Mouse (Mus musculus): ENCODE measurements around the gene Metap2.

Gene Metap2

GRCm38 (mm10) chr10:93918701-93919100 lies 21.8 kb upstream of the Metap2 start:
- no peaks in the 10 kb centered on the region for H3K27me3 ChIP-seq (ENCODE audit: control insufficient read depth, insufficient read depth, low read length, poor library complexity, severe bottlenecking)
- DNase-seq (ENCODE audit: low read depth, low spot score), result no peak
- H3K36me3 ChIP-seq (ENCODE audit: control insufficient read depth, insufficient read depth, low read length, poor library complexity, severe bottlenecking), result no peaks in the 10 kb centered on the region

GRCm38 (mm10) chr10:93918087-93918486 lies 21.2 kb upstream of the Metap2 start:
- Histone ChIP-seq H3K36me3 (ENCODE audit: control insufficient read depth, insufficient read depth, low read length, poor library complexity, severe bottlenecking) (no peaks in the 10 kb centered on the region), H3K27me3 (ENCODE audit: control insufficient read depth, insufficient read depth, low read length, poor library complexity, severe bottlenecking) (no peaks in the 10 kb centered on the region)
- DNase-seq (ENCODE audit: low read depth, low spot score), result no peak

GRCm38 (mm10) chr10:93916778-93917177 lies 19.9 kb upstream of the Metap2 start:
- H3K36me3 ChIP-seq (ENCODE audit: control insufficient read depth, insufficient read depth, low read length, poor library complexity, severe bottlenecking), result no peaks in the 10 kb centered on the region
- H3K27me3 ChIP-seq (ENCODE audit: control insufficient read depth, insufficient read depth, low read length, poor library complexity, severe bottlenecking), result no peaks in the 10 kb centered on the region
- peak; percentile 14 for DNase-seq (ENCODE audit: low read depth, low spot score)

GRCm38 (mm10) chr10:93915531-93916275 lies 18.8 kb upstream of the Metap2 start:
- DNase-seq (ENCODE audit: low read depth, low spot score), result no peak
- Histone ChIP-seq H3K36me3 (ENCODE audit: control insufficient read depth, insufficient read depth, low read length, poor library complexity, severe bottlenecking) (no peaks in the 10 kb centered on the region), H3K27me3 (ENCODE audit: control insufficient read depth, insufficient read depth, low read length, poor library complexity, severe bottlenecking) (no peaks in the 10 kb centered on the region)

- no peaks in the 10 kb centered on the region for H3K27me3 ChIP-seq (ENCODE audit: control insufficient read depth, insufficient read depth, low read length, poor library complexity, severe bottlenecking)
- no peak for DNase-seq (ENCODE audit: low read depth, low spot score)
- H3K36me3 ChIP-seq (ENCODE audit: control insufficient read depth, insufficient read depth, low read length, poor library complexity, severe bottlenecking), result no peaks in the 10 kb centered on the region
These were observed 16.6 kb upstream of the Metap2 start for GRCm38 (mm10) chr10:93913525-93913924.

- no peaks in the 10 kb centered on the region for H3K36me3 ChIP-seq (ENCODE audit: control insufficient read depth, insufficient read depth, low read length, poor library complexity, severe bottlenecking)
- no peaks in the 10 kb centered on the region for H3K27me3 ChIP-seq (ENCODE audit: control insufficient read depth, insufficient read depth, low read length, poor library complexity, severe bottlenecking)
- no peak for DNase-seq (ENCODE audit: low read depth, low spot score)
These were observed 16.0 kb upstream of the Metap2 start for GRCm38 (mm10) chr10:93912917-93913316.

- DNase-seq (ENCODE audit: low read depth, low spot score), result no peak
- Histone ChIP-seq H3K27me3 (ENCODE audit: control insufficient read depth, insufficient read depth, low read length, poor library complexity, severe bottlenecking) (no peaks in the 10 kb centered on the region), H3K36me3 (ENCODE audit: control insufficient read depth, insufficient read depth, low read length, poor library complexity, severe bottlenecking) (no peaks in the 10 kb centered on the region)
These were observed 15.4 kb upstream of the Metap2 start for GRCm38 (mm10) chr10:93912136-93912855.

GRCm38 (mm10) chr10:93911326-93911725 lies 14.4 kb upstream of the Metap2 start:
- Histone ChIP-seq H3K27me3 (ENCODE audit: control insufficient read depth, insufficient read depth, low read length, poor library complexity, severe bottlenecking) (no peaks in the 10 kb centered on the region), H3K36me3 (ENCODE audit: control insufficient read depth, insufficient read depth, low read length, poor library complexity, severe bottlenecking) (no peaks in the 10 kb centered on the region)
- DNase-seq (ENCODE audit: low read depth, low spot score), result peak; percentile 14

GRCm38 (mm10) chr10:93909811-93910446 lies 13.0 kb upstream of the Metap2 start:
- H3K36me3 ChIP-seq (ENCODE audit: control insufficient read depth, insufficient read depth, low read length, poor library complexity, severe bottlenecking), result no peaks in the 10 kb centered on the region
- DNase-seq (ENCODE audit: low read depth, low spot score), result no peak
- H3K27me3 ChIP-seq (ENCODE audit: control insufficient read depth, insufficient read depth, low read length, poor library complexity, severe bottlenecking), result no peaks in the 10 kb centered on the region

GRCm38 (mm10) chr10:93909015-93909414 lies 12.1 kb upstream of the Metap2 start:
- no peaks in the 10 kb centered on the region for H3K27me3 ChIP-seq (ENCODE audit: control insufficient read depth, insufficient read depth, low read length, poor library complexity, severe bottlenecking)
- H3K36me3 ChIP-seq (ENCODE audit: control insufficient read depth, insufficient read depth, low read length, poor library complexity, severe bottlenecking), result no peaks in the 10 kb centered on the region
- no peak for DNase-seq (ENCODE audit: low read depth, low spot score)

- Histone ChIP-seq H3K27me3 (ENCODE audit: control insufficient read depth, insufficient read depth, low read length, poor library complexity, severe bottlenecking) (no peaks in the 10 kb centered on the region), H3K36me3 (ENCODE audit: control insufficient read depth, insufficient read depth, low read length, poor library complexity, severe bottlenecking) (no peaks in the 10 kb centered on the region)
- no peak for DNase-seq (ENCODE audit: low read depth, low spot score)
These were observed 11.6 kb upstream of the Metap2 start for GRCm38 (mm10) chr10:93908540-93908939.

- no peaks in the 10 kb centered on the region for H3K36me3 ChIP-seq (ENCODE audit: control insufficient read depth, insufficient read depth, low read length, poor library complexity, severe bottlenecking)
- H3K27me3 ChIP-seq (ENCODE audit: control insufficient read depth, insufficient read depth, low read length, poor library complexity, severe bottlenecking), result no peaks in the 10 kb centered on the region
- no peak for DNase-seq (ENCODE audit: low read depth, low spot score)
These were observed 10.5 kb upstream of the Metap2 start for GRCm38 (mm10) chr10:93907376-93907775.

- no peaks in the 10 kb centered on the region for H3K36me3 ChIP-seq (ENCODE audit: control insufficient read depth, insufficient read depth, low read length, poor library complexity, severe bottlenecking)
- DNase-seq (ENCODE audit: low read depth, low spot score), result no peak
- no peaks in the 10 kb centered on the region for H3K27me3 ChIP-seq (ENCODE audit: control insufficient read depth, insufficient read depth, low read length, poor library complexity, severe bottlenecking)
These were observed 3.0 kb upstream of the Metap2 start for GRCm38 (mm10) chr10:93899907-93900306.

GRCm38 (mm10) chr10:93899303-93899702 lies 2.4 kb upstream of the Metap2 start:
- DNase-seq (ENCODE audit: low read depth, low spot score), result no peak
- Histone ChIP-seq H3K27me3 (ENCODE audit: control insufficient read depth, insufficient read depth, low read length, poor library complexity, severe bottlenecking) (no peaks in the 10 kb centered on the region), H3K36me3 (ENCODE audit: control insufficient read depth, insufficient read depth, low read length, poor library complexity, severe bottlenecking) (no peaks in the 10 kb centered on the region)

GRCm38 (mm10) chr10:93892551-93892950 lies 4.3 kb downstream of the Metap2 start:
- Histone ChIP-seq H3K27me3 (ENCODE audit: control insufficient read depth, insufficient read depth, low read length, poor library complexity, severe bottlenecking) (no peaks in the 10 kb centered on the region), H3K36me3 (ENCODE audit: control insufficient read depth, insufficient read depth, low read length, poor library complexity, severe bottlenecking) (no peaks in the 10 kb centered on the region)
- no peak for DNase-seq (ENCODE audit: low read depth, low spot score)

Data from splenic B cell, adult 2 months (primary cell).